Mouse (Mus musculus): ENCODE results near the gene Zdhhc8. TPM values are rescaled to one million over a fixed set of nuclear protein-coding genes. Genes with fewer than 3 reads are reported as not detected.

Gene Zdhhc8
- polyA plus RNA-seq, 1 experiment from 2014 or later: 14.8 TPM

DNA sequence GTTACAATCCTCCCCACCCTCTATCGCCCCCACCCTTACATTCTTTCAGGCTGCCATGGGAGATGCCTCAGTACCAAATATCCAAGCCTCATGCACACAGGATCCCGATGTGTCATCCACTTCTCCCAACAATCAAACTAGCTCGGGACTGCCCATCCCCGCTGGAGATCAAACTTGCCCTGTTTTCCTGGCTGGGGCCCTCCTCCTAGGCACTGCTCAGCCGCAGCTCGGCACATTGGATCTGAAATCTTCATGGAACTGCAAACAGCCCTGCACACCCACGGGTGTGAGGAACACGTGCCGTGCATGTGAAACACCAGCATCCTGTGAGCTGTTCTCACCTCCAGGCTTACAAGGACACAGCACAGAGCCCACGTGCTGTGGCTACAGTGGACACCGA is 61.1 kb downstream of the Zdhhc8 start:
- no peak for DNase-seq (ENCODE audit: low spot score)
- H3K4me3 ChIP-seq (replicated peaks; ENCODE audit: low read length): no peak overlapping the region
- H3K9ac ChIP-seq: no peak overlapping the region
- H3K4me2 ChIP-seq (replicated peaks): no peak overlapping the region
- no peaks in the 10 kb centered on the region; the same call in 1 of the 2 replicates for H3K4me1 ChIP-seq (replicated peaks; ENCODE audit: control insufficient read depth, insufficient read depth, low read length)
- H3K27me3 ChIP-seq (ENCODE audit: control insufficient read depth, insufficient read depth, low read length): no peaks in the 10 kb centered on the region
- no peak overlapping the region for H3K27ac ChIP-seq
- H3K36me3 ChIP-seq (replicated peaks; ENCODE audit: control insufficient read depth, insufficient read depth): no peaks in the 10 kb centered on the region
- WGBS: 57% methylated on average over 11 of the region's 11 CpGs
- ATAC-seq (ENCODE audit: low FRiP score): no peak
- no peaks in the 10 kb centered on the region for H3K9me3 ChIP-seq (ENCODE audit: control insufficient read depth, low read length)

DNA sequence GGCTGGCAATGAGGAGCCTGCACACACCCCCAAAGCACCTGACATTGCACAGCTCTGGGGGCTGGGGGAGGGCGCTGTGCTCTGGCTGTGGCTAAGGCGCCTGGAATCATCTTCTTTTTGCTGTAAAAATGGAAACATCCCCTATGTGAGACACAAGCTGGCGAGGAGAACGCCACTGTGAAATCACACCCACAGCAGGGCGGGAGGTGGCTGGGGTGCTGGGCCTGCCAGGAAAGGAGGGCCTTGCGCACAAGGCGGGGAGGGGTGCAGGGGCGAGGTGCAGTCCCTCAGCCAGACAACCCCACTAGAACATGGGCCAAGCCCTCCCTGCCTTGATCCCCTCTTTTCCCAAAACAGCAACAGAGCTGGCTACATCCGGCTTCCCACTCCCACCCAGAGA is 61.7 kb downstream of the Zdhhc8 start:
- H3K9me3 ChIP-seq (ENCODE audit: control insufficient read depth, low read length): no peaks in the 10 kb centered on the region

DNA sequence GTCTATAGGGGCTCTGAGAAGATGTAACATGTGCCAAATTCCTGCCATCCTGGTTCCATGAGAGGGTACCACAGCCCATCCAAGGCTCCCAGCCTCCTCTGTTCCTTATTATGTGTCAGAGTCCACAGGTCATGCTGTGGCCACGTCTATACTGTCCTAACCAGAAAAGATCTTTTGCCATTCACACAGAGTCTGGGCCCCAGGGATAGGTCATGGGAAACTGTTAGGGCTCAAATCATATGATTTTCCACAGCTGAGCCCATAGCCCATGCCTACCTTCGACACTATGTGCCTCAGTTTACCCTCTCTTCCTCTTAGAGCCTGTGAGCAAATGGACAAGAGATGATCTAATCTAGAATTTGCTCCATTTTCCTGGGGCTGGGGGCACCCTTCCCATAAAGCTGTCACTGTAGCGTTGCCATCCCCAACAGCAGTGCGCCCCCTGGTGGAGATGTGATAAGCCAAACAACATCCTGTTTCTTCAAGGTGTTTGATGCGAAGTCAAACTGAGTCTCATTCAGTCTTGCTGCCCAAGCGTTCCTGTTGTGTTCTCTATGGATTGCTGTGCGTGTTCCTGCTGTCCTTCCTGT is 62.6 kb downstream of the Zdhhc8 start:
- H3K9me3 ChIP-seq (ENCODE audit: control insufficient read depth, low read length): no peaks in the 10 kb centered on the region
- 7% methylated on average over 7 of the region's 7 CpGs for WGBS
- H3K4me3 ChIP-seq (replicated peaks; ENCODE audit: low read length): no peak overlapping the region
- DNase-seq (ENCODE audit: low spot score) (peak; percentile 82), ATAC-seq (ENCODE audit: low FRiP score) (0 out of 2 replicates have a peak, but pooled peaks have one; percentile 38)
- H3K36me3 ChIP-seq (replicated peaks; ENCODE audit: control insufficient read depth, insufficient read depth): no peaks in the 10 kb centered on the region
- no peak overlapping the region for H3K9ac ChIP-seq
- H3K4me1 ChIP-seq (replicated peaks; ENCODE audit: control insufficient read depth, insufficient read depth, low read length): no peaks in the 10 kb centered on the region; the same call in 1 of the 2 replicates
- no peak overlapping the region for H3K4me2 ChIP-seq (replicated peaks)
- H3K27ac ChIP-seq: no peak overlapping the region
- no peaks in the 10 kb centered on the region for H3K27me3 ChIP-seq (ENCODE audit: control insufficient read depth, insufficient read depth, low read length)

More for the DNA sequence above, 61.7 kb downstream of the Zdhhc8 start:
- Histone ChIP-seq H3K4me2 (replicated peaks) (no peak overlapping the region), H3K9ac (no peak overlapping the region), H3K4me3 (replicated peaks; ENCODE audit: low read length) (no peak overlapping the region), H3K36me3 (replicated peaks; ENCODE audit: control insufficient read depth, insufficient read depth) (no peaks in the 10 kb centered on the region), H3K4me1 (replicated peaks; ENCODE audit: control insufficient read depth, insufficient read depth, low read length) (no peaks in the 10 kb centered on the region; the same call in 1 of the 2 replicates), H3K27me3 (ENCODE audit: control insufficient read depth, insufficient read depth, low read length) (no peaks in the 10 kb centered on the region), H3K27ac (no peak overlapping the region)
- DNase-seq (ENCODE audit: low spot score): no peak
- WGBS: 69% methylated on average over 9 of the region's 9 CpGs
- no peak for ATAC-seq (ENCODE audit: low FRiP score)

MicroRNAs encoded within 50 kb of the gene (microRNA counts, 519-probe panel; counts per million panel counts)
- microRNA mmu-miR-1306: not detected

Small RNAs within 50 kb of the gene (microRNA-seq; reads per million reads assigned to microRNA genes)
- 0.81 reads per million for gene Gm24572
- 163 reads per million, percentile 56 among the genes with 10 or more reads in this experiment for gene Mir1306

Other genes with a start within 250 kb of the Zdhhc8 start
- 128 and 156 TPM in 2 replicates for gene Dgcr6, start 182.3 kb downstream of the Zdhhc8 start, polyA plus RNA-seq (2014; fragmentation: Nextera tagmentation; extraction: Ambion mirVana)
- 2.8 and 3.1 TPM in 2 replicates for gene Prodh, start 144.9 kb downstream of the Zdhhc8 start, polyA plus RNA-seq (2014; fragmentation: Nextera tagmentation; extraction: Ambion mirVana)
- 22.7 and 26.2 TPM in 2 replicates for gene Rtn4r, start 107.5 kb downstream of the Zdhhc8 start, polyA plus RNA-seq (2014; fragmentation: Nextera tagmentation; extraction: Ambion mirVana)
- gene Ccdc188, start 17.3 kb downstream of the Zdhhc8 start, polyA plus RNA-seq (2014; fragmentation: Nextera tagmentation; extraction: Ambion mirVana): not detected in 2 replicates
- 70.9 and 77.0 TPM in 2 replicates for gene Trmt2a, start 13.5 kb upstream of the Zdhhc8 start, polyA plus RNA-seq (2014; fragmentation: Nextera tagmentation; extraction: Ambion mirVana)
- gene Ranbp1, start 13.6 kb upstream of the Zdhhc8 start, polyA plus RNA-seq (2014; fragmentation: Nextera tagmentation; extraction: Ambion mirVana): 411 and 415 TPM in 2 replicates
- 5.3 TPM in 1 of 2 replicates, not detected in the other for gene Gm49776, start 23.2 kb upstream of the Zdhhc8 start, polyA plus RNA-seq (2014; fragmentation: Nextera tagmentation; extraction: Ambion mirVana)
- gene Dgcr8, start 54.1 kb upstream of the Zdhhc8 start, polyA plus RNA-seq (2014; fragmentation: Nextera tagmentation; extraction: Ambion mirVana): 31.8 and 35.2 TPM in 2 replicates
- gene Tango2, start 113.0 kb upstream of the Zdhhc8 start, polyA plus RNA-seq (2014; fragmentation: Nextera tagmentation; extraction: Ambion mirVana): 94.5 and 97.9 TPM in 2 replicates
- 53.2 and 64.6 TPM in 2 replicates for gene Arvcf, start 113.0 kb upstream of the Zdhhc8 start, polyA plus RNA-seq (2014; fragmentation: Nextera tagmentation; extraction: Ambion mirVana)
- gene Txnrd2, start 191.2 kb upstream of the Zdhhc8 start, polyA plus RNA-seq (2014; fragmentation: Nextera tagmentation; extraction: Ambion mirVana): 26.0 and 28.2 TPM in 2 replicates
- gene Comt, start 191.7 kb upstream of the Zdhhc8 start, polyA plus RNA-seq (2014; fragmentation: Nextera tagmentation; extraction: Ambion mirVana): 91.6 and 99.4 TPM in 2 replicates

All from hindbrain, embryonic 14.5 days (tissue).